Mouse (Mus musculus) WW6 (cell line): ENCODE results near the gene Nabp2.

Experiments
- DNase-seq: peaks from one replicate; pipeline ENCODE4 v3.0.0-alpha.2; 2013; ENCODE audit warnings: low read depth, low spot score

Nabp2 gene

GRCm38 (mm10) chr10:128359226-128359625, 52.1 kb downstream of the Nabp2 start:
- no peak for DNase-seq

- no peak for DNase-seq
Measured at GRCm38 (mm10) chr10:128358796-128359195, 52.5 kb downstream of the Nabp2 start.
